Comparison of ENCODE assay signal across 8 mouse cellular contexts in the genomic region with DNA sequence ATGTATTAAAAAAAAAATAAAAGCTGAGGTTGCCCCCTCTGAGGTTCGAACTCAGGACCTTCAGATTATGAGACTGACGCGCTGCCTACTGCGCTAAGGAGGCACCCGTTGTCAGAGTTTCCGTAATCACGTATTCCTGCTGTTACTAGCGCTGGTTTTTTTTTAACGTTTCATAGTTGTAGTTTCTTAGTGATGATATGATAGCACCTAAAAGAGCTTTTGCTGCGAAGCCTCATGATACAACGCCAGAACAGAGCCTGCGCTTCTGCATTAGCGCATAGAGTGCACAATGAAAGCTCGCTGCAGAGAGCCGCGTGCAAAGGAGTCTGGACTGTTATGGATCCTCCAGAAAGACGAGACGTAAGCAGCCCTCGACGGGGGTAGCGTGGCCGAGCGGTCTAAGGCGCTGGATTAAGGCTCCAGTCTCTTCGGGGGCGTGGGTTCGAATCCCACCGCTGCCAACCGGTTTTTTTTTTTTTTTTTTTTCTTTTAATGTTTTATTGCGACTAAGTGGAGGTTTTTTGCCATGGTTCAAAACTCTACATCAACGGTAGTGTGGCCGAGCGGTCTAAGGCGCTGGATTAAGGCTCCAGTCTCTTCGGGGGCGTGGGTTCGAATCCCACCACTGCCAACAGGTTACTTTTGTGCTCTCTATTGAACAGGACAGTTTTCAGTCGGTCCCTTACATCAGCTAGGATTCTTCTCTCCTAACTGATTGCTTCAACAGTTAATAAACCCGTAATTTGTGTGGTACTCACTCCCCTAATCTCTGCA. TPM values are rescaled to one million over a fixed set of nuclear protein-coding genes. Genes with fewer than 3 reads are reported as not detected.
DNase-seq lines count a peak whose midpoint lies in the region; ATAC-seq and TF ChIP-seq lines count a peak whose summit lies in the region.

No protein-coding gene starts in this region.

- H3K27ac ChIP-seq in intestine, embryonic 16.5 days (ENCODE audit: low read length), result peak overlapping the region; percentile 76
- no peak overlapping the region for H3K27ac ChIP-seq in limb, embryonic 12.5 days
- 0 out of 2 replicates have a peak overlapping the region, but pooled peaks have one; percentile 36 for H3K27ac ChIP-seq in midbrain, embryonic 13.5 days
- no peak overlapping the region for H3K27ac ChIP-seq in small intestine, adult 2 months (ENCODE audit: insufficient read depth, low read depth, low read length)

- 1% methylated on average over 39 of the region's 39 CpGs for WGBS in intestine, embryonic 16.5 days
- under 1% methylated on average over 39 of the region's 39 CpGs for WGBS in limb, embryonic 12.5 days
- under 1% methylated on average over 39 of the region's 39 CpGs for WGBS in midbrain, embryonic 13.5 days
- 3% methylated on average over 39 of the region's 39 CpGs for WGBS in small intestine, adult 2 months

- DNase-seq in left cerebral cortex, adult 18-20 months (ENCODE audit: low spot score in 2 of 2), result peak; percentile 75 to 79
- DNase-seq in left cerebral cortex, adult 11 months (ENCODE audit: low spot score), result no peak
- peak; percentile 86 for DNase-seq in embryo, embryonic 9.5 days (ENCODE audit: extremely low spot score)
- peak; percentile 36 to 69 for DNase-seq in gastrocnemius, postnatal 4 days (ENCODE audit: low spot score in 2 of 2)

- ATAC-seq in intestine, embryonic 16.5 days, result peak; percentile 78
- ATAC-seq in limb, embryonic 12.5 days (ENCODE audit: insufficient number of reproducible peaks, insufficient read depth, low FRiP score, low TSS enrichment, low read depth), result peak; percentile 73
- ATAC-seq in midbrain, embryonic 13.5 days, result peak; percentile 86

- no peaks in the 10 kb centered on the region for H3K27me3 ChIP-seq in intestine, embryonic 16.5 days (replicated peaks; ENCODE audit: control insufficient read depth, insufficient read depth, low read length)
- peaks cover 5% of the 10 kb centered on the region; the same call in 1 of the 2 replicates for H3K27me3 ChIP-seq in limb, embryonic 12.5 days
- peaks cover 14% of the 10 kb centered on the region for H3K27me3 ChIP-seq in midbrain, embryonic 13.5 days
- no peaks in the 10 kb centered on the region for H3K27me3 ChIP-seq in small intestine, adult 2 months (ENCODE audit: control insufficient read depth, insufficient read depth, low read length)

- peak overlapping the region; percentile 17; the same call in 1 of the 2 replicates for H3K4me2 ChIP-seq in intestine, embryonic 16.5 days (ENCODE audit: low read depth, low read length)
- peak overlapping the region; percentile 87 for H3K4me2 ChIP-seq in limb, embryonic 12.5 days
- peak overlapping the region; percentile 91 for H3K4me2 ChIP-seq in midbrain, embryonic 13.5 days (replicated peaks)

- H3K4me1 ChIP-seq in intestine, embryonic 16.5 days (ENCODE audit: control insufficient read depth, insufficient read depth, low read length), result peaks cover 7% of the 10 kb centered on the region
- peaks cover 6% of the 10 kb centered on the region for H3K4me1 ChIP-seq in limb, embryonic 12.5 days (replicated peaks)
- peaks cover 22% of the 10 kb centered on the region for H3K4me1 ChIP-seq in midbrain, embryonic 13.5 days (replicated peaks)
- peaks cover 2% of the 10 kb centered on the region; the same call in 1 of the 2 replicates for H3K4me1 ChIP-seq in small intestine, adult 2 months (ENCODE audit: control insufficient read depth, insufficient read depth, insufficient read length, low read length)

- peak overlapping the region; percentile 43; the same call in 1 of the 2 replicates for H3K9ac ChIP-seq in intestine, embryonic 16.5 days (ENCODE audit: low read depth, low read length)
- H3K9ac ChIP-seq in limb, embryonic 12.5 days (replicated peaks), result no peak overlapping the region
- H3K9ac ChIP-seq in midbrain, embryonic 13.5 days (replicated peaks), result no peak overlapping the region

- TF ChIP-seq CTCF in small intestine, adult 2 months (IDR thresholded peaks at IDR 0.05; ENCODE audit: extremely low read depth, insufficient read length, insufficient replicate concordance, low read depth, low read length), result no peak

- no peaks in the 10 kb centered on the region for H3K9me3 ChIP-seq in intestine, embryonic 16.5 days (ENCODE audit: control insufficient read depth, low read length)
- no peaks in the 10 kb centered on the region for H3K9me3 ChIP-seq in limb, embryonic 12.5 days
- no peaks in the 10 kb centered on the region for H3K9me3 ChIP-seq in midbrain, embryonic 13.5 days

- no peaks in the 10 kb centered on the region for H3K36me3 ChIP-seq in intestine, embryonic 16.5 days (ENCODE audit: control insufficient read depth, insufficient read depth, low read length)
- H3K36me3 ChIP-seq in limb, embryonic 12.5 days, result no peaks in the 10 kb centered on the region
- H3K36me3 ChIP-seq in midbrain, embryonic 13.5 days, result no peaks in the 10 kb centered on the region
- no peaks in the 10 kb centered on the region for H3K36me3 ChIP-seq in small intestine, adult 2 months (ENCODE audit: control insufficient read depth, insufficient read depth, low read length)

- peak overlapping the region; percentile 66 for H3K4me3 ChIP-seq in intestine, embryonic 16.5 days (ENCODE audit: low read length)
- peak overlapping the region; percentile 54 for H3K4me3 ChIP-seq in limb, embryonic 12.5 days (replicated peaks)
- peak overlapping the region; percentile 61 for H3K4me3 ChIP-seq in midbrain, embryonic 13.5 days (replicated peaks)
- H3K4me3 ChIP-seq in small intestine, adult 2 months (ENCODE audit: low read depth, low read length), result peak overlapping the region; percentile 68

- no peak for TF ChIP-seq POLR2A in small intestine, adult 2 months (IDR thresholded peaks at IDR 0.05; ENCODE audit: low read depth, low read length)

RNA-seq across cellular contexts. Expression of a gene that starts 9.4 kb away (rescaled TPM):
- total RNA-seq in left cerebral cortex, adult 18-20 months (2021), result 10 to 100 TPM; 38.6 to 38.8 TPM
- 10 to 100 TPM; 46.7 to 48.8 TPM for total RNA-seq in gastrocnemius, postnatal 4 days (2021)
- polyA plus RNA-seq in intestine, embryonic 16.5 days (2015; fragmentation: Nextera tagmentation; extraction: Ambion mirVana), result 119 and 122 TPM in 2 replicates
- 180 TPM in 2 replicates for polyA plus RNA-seq in limb, embryonic 12.5 days (2016; fragmentation: Nextera tagmentation; extraction: Ambion mirVana)
- 87.2 and 95.5 TPM in 2 replicates for polyA plus RNA-seq in midbrain, embryonic 13.5 days (2015; fragmentation: Nextera tagmentation; extraction: Ambion mirVana)
- polyA plus RNA-seq in small intestine, adult 2 months (2012; rRNA removed), result 34.0 and 46.4 TPM in 2 replicates

RNA-seq across cellular contexts. Expression of a gene that starts 24.2 kb away (rescaled TPM):
- not detected for total RNA-seq in left cerebral cortex, adult 18-20 months (2021)
- total RNA-seq in gastrocnemius, postnatal 4 days (2021), result not detected
- not detected in 2 replicates for polyA plus RNA-seq in intestine, embryonic 16.5 days (2015; fragmentation: Nextera tagmentation; extraction: Ambion mirVana)
- polyA plus RNA-seq in limb, embryonic 12.5 days (2016; fragmentation: Nextera tagmentation; extraction: Ambion mirVana), result not detected in 2 replicates
- polyA plus RNA-seq in midbrain, embryonic 13.5 days (2015; fragmentation: Nextera tagmentation; extraction: Ambion mirVana), result not detected in 2 replicates
- polyA plus RNA-seq in small intestine, adult 2 months (2012; rRNA removed), result not detected in 2 replicates

RNA-seq across cellular contexts. Expression of a gene that starts 40.4 kb away (rescaled TPM):
- not detected for total RNA-seq in left cerebral cortex, adult 18-20 months (2021)
- not detected for total RNA-seq in gastrocnemius, postnatal 4 days (2021)
- polyA plus RNA-seq in intestine, embryonic 16.5 days (2015; fragmentation: Nextera tagmentation; extraction: Ambion mirVana), result not detected in 2 replicates
- polyA plus RNA-seq in limb, embryonic 12.5 days (2016; fragmentation: Nextera tagmentation; extraction: Ambion mirVana), result not detected in 2 replicates
- not detected in 2 replicates for polyA plus RNA-seq in midbrain, embryonic 13.5 days (2015; fragmentation: Nextera tagmentation; extraction: Ambion mirVana)
- polyA plus RNA-seq in small intestine, adult 2 months (2012; rRNA removed), result not detected in 2 replicates

RNA-seq across cellular contexts. Expression of a gene that starts 58.6 kb away (rescaled TPM):
- total RNA-seq in left cerebral cortex, adult 18-20 months (2021), result not detected
- total RNA-seq in gastrocnemius, postnatal 4 days (2021), result not detected
- 0.04 TPM in 1 of 2 replicates, not detected in the other for polyA plus RNA-seq in intestine, embryonic 16.5 days (2015; fragmentation: Nextera tagmentation; extraction: Ambion mirVana)
- not detected in 2 replicates for polyA plus RNA-seq in limb, embryonic 12.5 days (2016; fragmentation: Nextera tagmentation; extraction: Ambion mirVana)
- polyA plus RNA-seq in midbrain, embryonic 13.5 days (2015; fragmentation: Nextera tagmentation; extraction: Ambion mirVana), result 0.05 TPM in 1 of 2 replicates, not detected in the other
- not detected in 2 replicates for polyA plus RNA-seq in small intestine, adult 2 months (2012; rRNA removed)

Comparison
In these comparisons a context has a peak if more than half of its experiments do, and no peak if none do; other contexts are left out.
1. H3K27ac ChIP-seq: peak in intestine, embryonic 16.5 days (single experiment) and midbrain, embryonic 13.5 days (single experiment); none in limb, embryonic 12.5 days (single experiment) and small intestine, adult 2 months (single experiment).
2. H3K4me2 ChIP-seq: peak in every context shown above with its lines; median percentile 91 in midbrain, embryonic 13.5 days; 87 in limb, embryonic 12.5 days; 17 in intestine, embryonic 16.5 days.
3. Peak in every context shown above with its lines, with median percentiles within 50 percentile points of each other: ATAC-seq and H3K4me3 ChIP-seq.